Mouse (Mus musculus) lung, embryonic 15.5 days (tissue): ENCODE measurements at regions not wholly inside any gene's neighbourhood (a gene's known extent, or its start where the extent isn't known, plus 50 kb on each side); places are given as distances from the start of the nearest gene placed in this dataset.

Source experiments
- ATAC-seq: fragments of 200-750 bp; cut with Nextera tagmentation; 2 replicates; pipeline ENCODE4 v1.8.0; 2017; ENCODE audit warnings: moderate number of reproducible peaks, borderline replicate concordance; ENCODE audit not compliant: low FRiP score, low TSS enrichment; ENCODE audit errors: extremely low read depth
- H3K27ac ChIP-seq: fragments of 300-500 bp; sonication (generic); 2 replicates; pipeline ENCODE4 v1.5.1; 2015; ENCODE audit warnings: moderate library complexity, mild to moderate bottlenecking, inconsistent platforms
- H3K27me3 ChIP-seq: fragments of 300-500 bp; sonication (generic); 2 replicates; pipeline ENCODE4 v1.6.1; 2015; ENCODE audit warnings: inconsistent platforms
- H3K36me3 ChIP-seq: fragments of 300-500 bp; sonication (generic); 2 replicates; pipeline ENCODE4 v1.6.1; 2015; ENCODE audit warnings: inconsistent platforms
- H3K4me1 ChIP-seq: fragments of 300-500 bp; sonication (generic); 2 replicates; pipeline ENCODE4 v1.6.1; 2015; ENCODE audit warnings: inconsistent platforms
- H3K4me2 ChIP-seq: fragments of 300-500 bp; sonication (generic); 2 replicates; pipeline ENCODE4 v1.6.1; 2015; ENCODE audit warnings: inconsistent platforms, mild to moderate bottlenecking, moderate library complexity
- H3K4me3 ChIP-seq: fragments of 300-500 bp; sonication (generic); 2 replicates; pipeline ENCODE4 v1.5.1; 2015; ENCODE audit warnings: mild to moderate bottlenecking, inconsistent platforms
- H3K9ac ChIP-seq: fragments of 300-500 bp; sonication (generic); 2 replicates; pipeline ENCODE4 v1.6.1; 2015; ENCODE audit warnings: inconsistent platforms
- H3K9me3 ChIP-seq: fragments of 300-500 bp; sonication (generic); 2 replicates; pipeline ENCODE4 v1.6.1; 2016; ENCODE audit warnings: inconsistent platforms
- WGBS: fragments of 180-500 bp; shearing (Covaris S2); methylation state at CpG from one replicate; pipeline ENCODE4 v1.1.7; 2015; 5-methylcytosine and 5-hydroxymethylcytosine counted together

DNA sequence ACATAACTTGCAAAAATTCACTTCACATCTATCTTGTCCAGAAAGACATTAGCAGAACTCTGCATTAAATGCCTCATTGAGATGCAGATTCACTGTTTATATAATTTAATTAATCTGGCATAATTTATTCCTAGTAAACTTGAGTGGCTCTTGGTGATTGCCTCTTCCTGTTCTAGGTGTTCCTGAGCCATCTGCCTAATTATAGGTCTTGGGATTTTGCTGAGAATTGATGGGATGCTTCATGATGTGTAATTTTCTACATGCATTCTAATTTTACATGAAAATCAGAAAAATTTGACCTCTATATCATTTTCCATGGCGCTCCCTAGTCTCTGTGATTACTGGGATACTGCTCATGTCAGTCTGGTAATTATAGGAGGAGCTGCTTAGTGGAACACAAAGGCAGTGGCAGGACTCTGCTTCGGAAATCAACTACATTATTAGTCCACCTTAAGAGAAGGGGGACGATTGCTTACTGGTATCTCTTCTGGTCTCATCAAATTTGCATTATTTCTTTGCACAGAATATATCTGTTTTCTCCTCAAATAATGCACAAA lies 131.6 kb upstream of the Nova1 start:
- H3K9ac ChIP-seq = no peak overlapping the region
- ATAC-seq = no peak
- 78% methylated on average over 3 of the region's 3 CpGs for WGBS
- H3K4me1 ChIP-seq = no peaks in the 10 kb centered on the region
- no peak overlapping the region for H3K4me2 ChIP-seq
- no peak overlapping the region for H3K4me3 ChIP-seq
- no peaks in the 10 kb centered on the region for H3K9me3 ChIP-seq
- H3K27me3 ChIP-seq = no peaks in the 10 kb centered on the region
- H3K27ac ChIP-seq = no peak overlapping the region
- H3K36me3 ChIP-seq = no peaks in the 10 kb centered on the region

DNA sequence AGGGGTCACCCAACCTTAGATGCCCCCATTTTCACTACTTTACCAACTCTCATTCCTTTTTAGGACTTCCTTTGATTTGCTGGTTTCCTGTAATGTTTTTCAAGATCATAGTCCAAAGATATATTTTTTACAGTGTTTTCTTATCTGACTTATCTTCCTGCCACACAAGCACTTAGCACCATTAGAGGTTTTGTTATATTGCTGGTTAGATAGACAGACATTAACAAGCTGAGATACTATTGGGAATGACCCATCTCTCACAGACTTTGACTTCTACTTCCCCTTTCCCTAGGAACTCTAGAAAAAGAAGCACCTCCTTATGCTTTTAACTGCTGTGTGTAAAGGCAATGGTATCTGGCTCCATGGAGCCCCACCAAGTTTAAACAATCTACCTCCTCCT lies 127.0 kb upstream of the Nova1 start:
- no peaks in the 10 kb centered on the region for H3K36me3 ChIP-seq
- no peak overlapping the region for H3K9ac ChIP-seq
- H3K9me3 ChIP-seq = no peaks in the 10 kb centered on the region
- no peak overlapping the region for H3K4me2 ChIP-seq
- no peak overlapping the region for H3K4me3 ChIP-seq
- no peak overlapping the region for H3K27ac ChIP-seq
- no peak for ATAC-seq
- no peaks in the 10 kb centered on the region for H3K27me3 ChIP-seq
- no peaks in the 10 kb centered on the region for H3K4me1 ChIP-seq

GRCm38 (mm10) chr12:46931086-46931485 lies 112.4 kb upstream of the Nova1 start:
- no peaks in the 10 kb centered on the region for H3K9me3 ChIP-seq
- H3K27ac ChIP-seq = no peak overlapping the region
- no peaks in the 10 kb centered on the region for H3K27me3 ChIP-seq
- no peak overlapping the region for H3K4me3 ChIP-seq
- no peaks in the 10 kb centered on the region for H3K4me1 ChIP-seq
- no peak overlapping the region for H3K9ac ChIP-seq
- ATAC-seq = no peak
- no peak overlapping the region for H3K4me2 ChIP-seq
- no peaks in the 10 kb centered on the region for H3K36me3 ChIP-seq

DNA sequence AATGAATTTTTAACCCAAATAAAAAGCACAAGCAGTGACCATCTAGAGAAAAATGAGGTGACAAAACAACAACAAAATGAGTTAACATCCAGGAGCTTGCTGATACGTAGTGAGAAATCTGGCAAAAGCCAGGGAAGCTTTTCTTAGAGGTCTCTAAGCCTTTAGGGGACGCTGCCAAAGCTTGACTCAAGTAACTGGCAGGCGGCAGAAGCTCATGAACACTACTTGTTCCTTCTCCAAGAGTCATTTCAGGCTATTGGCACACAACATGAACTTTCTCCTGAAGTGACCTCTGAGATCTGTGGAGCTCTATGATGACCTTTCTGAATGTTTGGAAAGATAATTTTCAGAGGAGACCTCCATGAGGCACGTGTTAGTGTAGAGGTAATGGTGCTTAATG lies 98.6 kb upstream of the Nova1 start:
- ATAC-seq = no peak
- 50% methylated on average over 4 of the region's 4 CpGs for WGBS

DNA sequence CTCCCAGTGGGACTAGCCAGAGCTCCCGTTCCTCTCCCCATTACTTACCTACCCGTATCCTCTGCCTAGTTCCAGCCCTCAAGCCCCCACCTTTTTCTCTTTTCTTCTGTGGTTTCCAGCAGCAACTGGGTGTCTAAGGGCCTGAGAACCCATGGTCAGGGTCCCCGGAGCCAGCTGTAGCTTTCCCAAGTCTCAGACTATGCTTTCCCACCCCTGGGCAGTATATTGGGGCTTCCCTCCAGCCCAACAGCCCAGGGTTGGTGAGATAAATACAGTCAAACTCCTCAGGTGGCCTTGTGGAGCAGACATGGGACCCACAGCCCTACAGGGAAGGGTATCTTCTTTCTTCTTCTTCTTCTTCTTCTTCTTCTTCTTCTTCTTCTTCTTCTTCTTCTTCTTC lies 59.4 kb upstream of the Nova1 start:
- Histone ChIP-seq H3K4me2 (no peak overlapping the region), H3K36me3 (no peaks in the 10 kb centered on the region), H3K27ac (no peak overlapping the region), H3K9ac (no peak overlapping the region), H3K4me1 (no peaks in the 10 kb centered on the region), H3K4me3 (no peak overlapping the region), H3K9me3 (no peaks in the 10 kb centered on the region), H3K27me3 (no peaks in the 10 kb centered on the region)
- no peak for ATAC-seq
- WGBS = 93% methylated on average over 3 of the region's 3 CpGs

More for the DNA sequence above, 98.6 kb upstream of the Nova1 start:
- no peak overlapping the region for H3K4me3 ChIP-seq
- no peak overlapping the region for H3K9ac ChIP-seq
- no peaks in the 10 kb centered on the region for H3K27me3 ChIP-seq
- no peaks in the 10 kb centered on the region for H3K4me1 ChIP-seq
- no peaks in the 10 kb centered on the region for H3K36me3 ChIP-seq
- H3K27ac ChIP-seq = no peak overlapping the region
- H3K4me2 ChIP-seq = no peak overlapping the region
- no peaks in the 10 kb centered on the region for H3K9me3 ChIP-seq

- H3K9ac ChIP-seq = no peak overlapping the region
- WGBS = 31% methylated on average over 2 of the region's 2 CpGs
- H3K4me2 ChIP-seq = no peak overlapping the region
- no peaks in the 10 kb centered on the region for H3K36me3 ChIP-seq
- H3K27me3 ChIP-seq = no peaks in the 10 kb centered on the region
- no peak overlapping the region for H3K27ac ChIP-seq
- H3K4me3 ChIP-seq = no peak overlapping the region
- no peaks in the 10 kb centered on the region for H3K4me1 ChIP-seq
- ATAC-seq = 0 out of 2 replicates have a peak, but pooled peaks have one; percentile 49
- H3K9me3 ChIP-seq = no peaks in the 10 kb centered on the region
Observed at GRCm38 (mm10) chr12:46870130-46870529, 51.4 kb upstream of the Nova1 start.
